Mouse (Mus musculus) lung, postnatal 0 days (tissue): Measurements from ENCODE around the gene Gm10282. TPM values are rescaled to one million over a fixed set of nuclear protein-coding genes. Genes with fewer than 3 reads are reported as not detected.

Experiments used
- ATAC-seq: fragments of 200-750 bp; cut with Nextera tagmentation; 2 replicates; pipeline ENCODE4 v1.8.0; 2017; ENCODE audit warnings: moderate library complexity
- DNase-seq: peaks from one replicate; pipeline ENCODE4 v3.0.0-alpha.2; 2016; ENCODE audit warnings: low spot score
- H3K27ac ChIP-seq: fragments of 300-500 bp; sonication (generic); 2 replicates; pipeline ENCODE4 v1.5.1; 2014; ENCODE audit warnings: antibody characterized with exemption, mild to moderate bottlenecking, low read length, mixed read lengths
- H3K27me3 ChIP-seq: fragments of 300-500 bp; sonication (generic); replicated peaks from 2 replicates; pipeline ENCODE4 v1.6.1; 2014; ENCODE audit warnings: low read length, mixed read lengths; ENCODE audit not compliant: insufficient read depth
- H3K36me3 ChIP-seq: fragments of 300-500 bp; sonication (generic); 2 replicates; pipeline ENCODE4 v1.6.1; 2014; ENCODE audit warnings: low read length, mixed read lengths; ENCODE audit not compliant: insufficient read depth
- H3K4me1 ChIP-seq: fragments of 300-500 bp; sonication (generic); 2 replicates; pipeline ENCODE4 v1.6.1; 2014; ENCODE audit warnings: antibody characterized with exemption, low read depth, low read length, mixed read lengths; ENCODE audit not compliant: insufficient read depth
- H3K4me2 ChIP-seq: fragments of 300-500 bp; sonication (generic); replicated peaks from 2 replicates; pipeline ENCODE4 v1.6.1; 2014; ENCODE audit warnings: low read depth, mild to moderate bottlenecking, low read length, moderate library complexity, mixed read lengths
- H3K4me3 ChIP-seq: fragments of 300-500 bp; sonication (generic); 2 replicates; pipeline ENCODE4 v1.5.1; 2014; ENCODE audit warnings: low read depth, low read length
- H3K9ac ChIP-seq: fragments of 300-500 bp; sonication (generic); replicated peaks from 2 replicates; pipeline ENCODE4 v1.6.1; 2014; ENCODE audit warnings: low read depth, mild to moderate bottlenecking
- H3K9me3 ChIP-seq: fragments of 300-500 bp; sonication (generic); 2 replicates; pipeline ENCODE4 v1.6.1; 2016; ENCODE audit warnings: low read length, mixed read lengths
- CTCF ChIP-seq: IDR thresholded peaks from 2 replicates; pipeline ENCODE4 v1.5.1; 2016; ENCODE audit warnings: antibody characterized with exemption, mild to moderate bottlenecking
- EP300 ChIP-seq: IDR thresholded peaks from 2 replicates; pipeline ENCODE4 v1.6.1; 2016; ENCODE audit warnings: antibody characterized with exemption, mild to moderate bottlenecking, control low read depth
- WGBS: fragments of 180-500 bp; shearing (Covaris S2); extraction: QIAGEN DNeasy Blood & Tissue Kit; methylation state at CpG from one replicate; pipeline ENCODE4 v1.1.7; 2014; 5-methylcytosine and 5-hydroxymethylcytosine counted together
- polyA plus RNA-seq: library from polyadenylated mRNA; unstranded; fragments of >200 nt; fragmentation: Nextera tagmentation; extraction: Ambion mirVana; gene quantifications from 2 replicates; pipeline ENCODE4 v1.2.1, GENCODE M21; 2015

Gm10282 gene
- polyA plus RNA-seq, 1 experiment from 2014 or later = 5.7 TPM

- TF ChIP-seq CTCF = no peak
- TF ChIP-seq EP300 = no peak
- 82% methylated on average over 20 of the region's 20 CpGs for WGBS
- Histone ChIP-seq H3K36me3 (0 out of 2 replicates have a peak, but pooled peaks cover 16% of the 10 kb centered on the region), H3K9ac (peak overlapping the region; percentile 77), H3K27me3 (0 out of 2 replicates have a peak, but pooled peaks cover 7% of the 10 kb centered on the region), H3K27ac (peak overlapping the region; percentile 93), H3K4me3 (peak overlapping the region; percentile 79), H3K4me1 (0 out of 2 replicates have a peak, but pooled peaks cover 3% of the 10 kb centered on the region), H3K4me2 (peak overlapping the region; percentile 82), H3K9me3 (no peaks in the 10 kb centered on the region)
- no peak for DNase-seq
- ATAC-seq = no peak
Measured at GRCm38 (mm10) chr8:72321635-72322441, 16.8 kb upstream of the Gm10282 start.

GRCm38 (mm10) chr8:72320803-72321583 lies 15.9 kb upstream of the Gm10282 start:
- H3K9me3 ChIP-seq = no peaks in the 10 kb centered on the region
- H3K27me3 ChIP-seq = 0 out of 2 replicates have a peak, but pooled peaks cover 7% of the 10 kb centered on the region
- DNase-seq (no peak), ATAC-seq (no peak)
- H3K9ac ChIP-seq = peak overlapping the region; percentile 77
- peak overlapping the region; percentile 93 for H3K27ac ChIP-seq
- 0 out of 2 replicates have a peak, but pooled peaks cover 16% of the 10 kb centered on the region for H3K36me3 ChIP-seq
- TF ChIP-seq EP300 = no peak
- TF ChIP-seq CTCF = no peak
- H3K4me1 ChIP-seq = 0 out of 2 replicates have a peak, but pooled peaks cover 3% of the 10 kb centered on the region
- peak overlapping the region; percentile 82 for H3K4me2 ChIP-seq
- peak overlapping the region; percentile 79 for H3K4me3 ChIP-seq
- WGBS = 44% methylated on average over 25 of the region's 25 CpGs

DNA sequence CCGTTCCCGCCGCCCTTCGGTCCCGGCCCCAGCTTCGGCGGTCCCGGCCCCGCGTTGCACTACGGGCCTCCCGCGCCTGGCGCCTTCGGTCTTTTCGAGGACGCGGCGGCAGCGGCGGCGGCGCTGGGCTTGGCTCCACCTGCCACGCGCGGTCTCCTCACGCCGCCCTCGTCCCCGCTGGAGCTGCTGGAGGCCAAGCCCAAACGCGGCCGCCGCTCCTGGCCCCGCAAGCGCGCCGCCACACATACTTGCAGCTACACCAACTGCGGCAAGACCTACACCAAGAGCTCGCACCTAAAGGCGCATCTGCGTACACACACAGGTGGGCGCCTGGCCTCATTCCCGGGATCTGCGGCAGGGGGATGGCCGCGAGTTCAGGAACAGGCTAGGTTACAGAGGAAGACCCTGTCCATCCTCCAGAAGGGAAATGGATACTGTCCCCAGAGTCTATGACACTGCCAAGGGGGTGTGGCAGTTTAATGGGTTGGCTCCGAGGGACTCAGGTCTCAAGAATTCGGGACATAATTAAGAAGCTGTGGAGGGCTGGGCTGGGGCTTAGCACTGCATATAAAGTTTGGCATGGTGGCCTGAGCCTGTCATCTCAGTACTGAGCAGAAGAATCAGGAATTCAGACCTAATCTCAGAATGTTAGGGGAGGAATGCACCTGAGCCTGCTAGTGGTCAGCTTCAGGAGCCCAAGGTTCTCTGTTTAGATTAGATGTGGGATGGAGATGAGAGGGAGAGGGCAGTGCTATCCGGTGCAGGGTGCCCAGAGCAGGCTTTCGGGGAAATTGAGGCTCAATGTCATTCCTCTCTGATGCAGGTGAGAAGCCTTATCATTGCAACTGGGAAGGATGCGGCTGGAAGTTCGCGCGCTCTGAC lies 15.1 kb upstream of the Gm10282 start:
- Histone ChIP-seq H3K36me3 (0 out of 2 replicates have a peak, but pooled peaks cover 16% of the 10 kb centered on the region), H3K9ac (peak overlapping the region; percentile 77), H3K9me3 (no peaks in the 10 kb centered on the region), H3K27me3 (0 out of 2 replicates have a peak, but pooled peaks cover 7% of the 10 kb centered on the region), H3K4me3 (peak overlapping the region; percentile 79), H3K4me2 (peak overlapping the region; percentile 82), H3K27ac (peak overlapping the region; percentile 93), H3K4me1 (0 out of 2 replicates have a peak, but pooled peaks cover 3% of the 10 kb centered on the region)
- TF ChIP-seq CTCF = no peak
- no peak for TF ChIP-seq EP300
- WGBS = 7% methylated on average over 47 of the region's 55 CpGs
- ATAC-seq = no peak
- DNase-seq = peak; percentile 47

- Histone ChIP-seq H3K4me1 (0 out of 2 replicates have a peak, but pooled peaks cover 3% of the 10 kb centered on the region), H3K9me3 (no peaks in the 10 kb centered on the region), H3K27me3 (0 out of 2 replicates have a peak, but pooled peaks cover 7% of the 10 kb centered on the region), H3K4me2 (peak overlapping the region; percentile 82), H3K36me3 (0 out of 2 replicates have a peak, but pooled peaks cover 16% of the 10 kb centered on the region), H3K27ac (peak overlapping the region; percentile 93), H3K9ac (peak overlapping the region; percentile 77), H3K4me3 (peak overlapping the region; percentile 79)
- TF ChIP-seq CTCF = no peak
- ATAC-seq = peak; percentile 11
- WGBS = 4% methylated on average over 41 of the region's 48 CpGs
- DNase-seq = no peak
Measured at GRCm38 (mm10) chr8:72319397-72319796, 14.3 kb upstream of the Gm10282 start.

DNA sequence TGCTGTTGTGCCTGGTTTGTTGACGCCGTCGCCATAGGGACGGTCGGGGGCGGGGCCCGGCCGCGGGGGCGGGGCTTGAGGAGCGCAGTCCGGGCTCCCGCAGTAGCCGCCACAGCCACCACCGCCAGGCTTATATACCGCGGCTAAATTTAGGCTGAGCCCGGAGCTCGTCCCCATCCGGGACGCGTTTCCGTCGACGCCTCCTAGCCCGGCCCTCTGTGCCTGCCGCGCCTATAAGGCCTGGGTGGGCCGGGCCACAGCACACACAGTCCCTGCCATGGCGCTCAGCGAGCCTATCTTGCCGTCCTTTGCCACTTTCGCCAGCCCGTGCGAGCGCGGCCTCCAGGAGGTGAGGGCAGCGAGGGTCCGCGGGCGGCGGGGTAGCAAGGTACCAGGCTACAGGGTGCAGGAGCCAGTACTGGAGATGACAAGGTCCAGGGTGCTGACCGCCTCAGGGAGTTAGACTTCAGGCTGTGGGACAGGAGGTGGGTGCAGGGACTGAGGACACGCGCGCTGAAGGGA lies 13.8 kb upstream of the Gm10282 start, which contains the start of gene Klf2:
Gene Klf2, plus strand, starts transcription at position 233 of the 522 bp plus-strand sequence.
- 1% methylated on average over 35 of the region's 46 CpGs for WGBS
- Histone ChIP-seq H3K36me3 (0 out of 2 replicates have a peak, but pooled peaks cover 16% of the 10 kb centered on the region), H3K9ac (peak within 1 kb of the TSS; percentile 77), H3K27me3 (0 out of 2 replicates have a peak, but pooled peaks cover 7% of the 10 kb centered on the region), H3K4me3 (peak within 1 kb of the TSS; percentile 79), H3K9me3 (no peaks in the 10 kb centered on the region), H3K4me1 (0 out of 2 replicates have a peak, but pooled peaks cover 3% of the 10 kb centered on the region), H3K4me2 (peak within 1 kb of the TSS; percentile 82), H3K27ac (peak within 1 kb of the TSS; percentile 93)
- peak; percentile 9; the same call in 1 of the 2 replicates for TF ChIP-seq CTCF
- no peak for TF ChIP-seq EP300
- DNase-seq = peak; percentile 99
- ATAC-seq = peak; percentile 97
